Mouse (Mus musculus) liver, embryonic 12.5 days (tissue): ENCODE data around the gene Olfr558. TPM values are rescaled to one million over a fixed set of nuclear protein-coding genes. Genes with fewer than 3 reads are reported as not detected.
A peak's percentile ranks its signal among the peaks of the same experiment; 100 is the strongest.

ENCODE experiments used
- ATAC-seq: fragments of 200-750 bp; cut with Nextera tagmentation; 2 replicates; pipeline ENCODE4 v1.8.0; 2017; ENCODE audit warnings: moderate number of reproducible peaks, mild to moderate bottlenecking, moderate library complexity
- H3K27ac ChIP-seq: fragments of 300-500 bp; sonication (generic); 2 replicates; pipeline ENCODE4 v1.5.1; 2016; ENCODE audit warnings: mild to moderate bottlenecking
- H3K27me3 ChIP-seq: fragments of 300-500 bp; sonication (generic); replicated peaks from 2 replicates; pipeline ENCODE4 v1.6.1; 2016; ENCODE audit warnings: mild to moderate bottlenecking, moderate library complexity
- H3K36me3 ChIP-seq: fragments of 300-500 bp; sonication (generic); 2 replicates; pipeline ENCODE4 v1.6.1; 2016; ENCODE audit warnings: mild to moderate bottlenecking, moderate library complexity
- H3K4me1 ChIP-seq: fragments of 300-500 bp; sonication (generic); 2 replicates; pipeline ENCODE4 v1.6.1; 2016
- H3K4me2 ChIP-seq: fragments of 300-500 bp; sonication (generic); 2 replicates; pipeline ENCODE4 v1.6.1; 2016; ENCODE audit warnings: mild to moderate bottlenecking, moderate library complexity
- H3K4me3 ChIP-seq: fragments of 300-500 bp; sonication (generic); 2 replicates; pipeline ENCODE4 v1.5.1; 2016; ENCODE audit warnings: mild to moderate bottlenecking, moderate library complexity
- H3K9ac ChIP-seq: fragments of 300-500 bp; sonication (generic); 2 replicates; pipeline ENCODE4 v1.6.1; 2016; ENCODE audit warnings: mild to moderate bottlenecking, moderate library complexity
- H3K9me3 ChIP-seq: fragments of 300-500 bp; sonication (generic); replicated peaks from 2 replicates; pipeline ENCODE4 v1.6.1; 2016; ENCODE audit warnings: mild to moderate bottlenecking, moderate library complexity
- WGBS: fragments of 180-500 bp; shearing (Covaris S2); methylation state at CpG from one replicate; pipeline ENCODE4 v1.1.7; 2016; ENCODE audit not compliant: insufficient replicate concordance; 5-methylcytosine and 5-hydroxymethylcytosine counted together
- polyA plus RNA-seq: library from polyadenylated mRNA; unstranded; fragments of >200 nt; fragmentation: Nextera tagmentation; extraction: Ambion mirVana; gene quantifications from 2 replicates; pipeline ENCODE4 v1.2.1, GENCODE M21; 2016

Olfr558 gene
- polyA plus RNA-seq, result not detected in 2 replicates

DNA sequence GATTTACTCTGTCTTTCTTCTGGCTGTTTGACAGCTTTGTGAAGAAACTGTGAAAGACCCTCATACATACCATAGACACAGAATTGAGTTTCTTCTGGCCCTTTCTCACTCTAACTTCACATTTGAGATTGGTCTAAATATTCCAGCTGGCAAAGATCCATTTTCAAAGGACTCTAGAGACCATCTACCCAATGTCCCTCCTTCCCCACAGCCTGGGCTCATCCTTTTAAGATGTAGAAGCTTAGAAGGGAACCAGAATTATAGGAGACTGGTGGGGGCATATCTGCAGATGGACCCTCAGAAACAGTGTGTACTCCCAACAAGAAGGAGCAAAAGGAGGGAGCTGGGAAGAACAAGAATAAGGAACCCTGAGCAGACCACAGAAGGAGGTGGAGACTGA lies at the start of gene Olfr558:
Olfr558 (plus strand) TSS at position 301 of the 400 bp plus-strand sequence.
- Histone ChIP-seq H3K27me3 (no peaks in the 10 kb centered on the region), H3K4me3 (no peak within 1 kb of the TSS), H3K9me3 (no peaks in the 10 kb centered on the region), H3K36me3 (no peaks in the 10 kb centered on the region), H3K27ac (no peak within 1 kb of the TSS), H3K4me1 (no peaks in the 10 kb centered on the region), H3K9ac (no peak within 1 kb of the TSS), H3K4me2 (no peak within 1 kb of the TSS)
- no peak for ATAC-seq

DNA sequence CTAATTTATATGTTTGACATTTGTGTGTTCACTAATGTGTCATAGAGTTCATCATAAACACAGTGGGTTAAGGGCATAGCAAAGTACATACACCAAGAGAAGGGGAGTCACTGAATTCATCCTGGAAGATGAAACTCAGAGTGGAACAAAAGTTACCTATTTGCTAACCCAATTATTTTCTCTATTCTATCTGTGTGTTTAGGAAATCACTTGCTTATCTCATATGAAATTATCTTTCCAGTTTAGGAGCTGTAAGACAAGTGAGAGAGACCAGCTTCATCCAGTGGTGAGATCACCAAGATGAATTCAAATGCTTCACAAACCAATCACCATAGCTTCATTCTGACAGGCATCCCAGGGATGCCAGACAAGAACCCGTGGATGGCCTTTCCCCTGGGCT lies 43.5 kb upstream of the Olfr558 start, which contains the start of gene Olfr555:
Olfr555 (plus strand) TSS at position 301 of the 400 bp plus-strand sequence.
- no peaks in the 10 kb centered on the region for H3K36me3 ChIP-seq
- no peak for ATAC-seq
- no peaks in the 10 kb centered on the region for H3K9me3 ChIP-seq
- 63% methylated on average over 1 of the region's 1 CpGs for WGBS
- H3K27me3 ChIP-seq, result no peaks in the 10 kb centered on the region
- no peaks in the 10 kb centered on the region for H3K4me1 ChIP-seq
- H3K4me3 ChIP-seq, result no peak within 1 kb of the TSS
- H3K9ac ChIP-seq, result no peak within 1 kb of the TSS
- no peak within 1 kb of the TSS for H3K4me2 ChIP-seq
- no peak within 1 kb of the TSS for H3K27ac ChIP-seq

DNA sequence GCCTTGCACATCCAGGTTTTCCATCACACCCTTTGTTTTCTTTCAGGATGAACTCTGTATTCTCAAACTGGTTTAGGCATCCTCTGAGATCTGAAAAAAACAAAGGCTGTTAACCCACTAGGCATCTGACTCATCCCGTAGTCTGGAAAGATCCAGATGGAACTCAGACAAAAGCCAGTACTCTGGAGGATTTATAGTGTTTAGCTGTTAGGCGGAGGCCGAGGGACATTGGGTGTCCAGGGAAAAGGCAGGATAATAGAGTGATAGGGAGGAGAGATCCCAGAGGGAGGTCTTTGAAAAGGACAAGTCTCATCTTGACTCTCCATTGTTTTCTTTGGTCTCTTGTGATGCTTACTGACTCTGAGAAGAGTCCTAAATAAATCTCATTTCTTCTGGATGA lies 37.4 kb upstream of the Olfr558 start, which contains the start of gene Olfr556:
Olfr556 (plus strand) TSS at position 301 of the 400 bp plus-strand sequence.
- no peak within 1 kb of the TSS for H3K4me2 ChIP-seq
- H3K27ac ChIP-seq, result no peak within 1 kb of the TSS
- no peak within 1 kb of the TSS for H3K9ac ChIP-seq
- no peaks in the 10 kb centered on the region for H3K36me3 ChIP-seq
- ATAC-seq, result no peak
- 63% methylated on average over 3 of the region's 3 CpGs for WGBS
- no peak within 1 kb of the TSS for H3K4me3 ChIP-seq
- no peaks in the 10 kb centered on the region for H3K9me3 ChIP-seq
- H3K27me3 ChIP-seq, result no peaks in the 10 kb centered on the region
- no peaks in the 10 kb centered on the region for H3K4me1 ChIP-seq

DNA sequence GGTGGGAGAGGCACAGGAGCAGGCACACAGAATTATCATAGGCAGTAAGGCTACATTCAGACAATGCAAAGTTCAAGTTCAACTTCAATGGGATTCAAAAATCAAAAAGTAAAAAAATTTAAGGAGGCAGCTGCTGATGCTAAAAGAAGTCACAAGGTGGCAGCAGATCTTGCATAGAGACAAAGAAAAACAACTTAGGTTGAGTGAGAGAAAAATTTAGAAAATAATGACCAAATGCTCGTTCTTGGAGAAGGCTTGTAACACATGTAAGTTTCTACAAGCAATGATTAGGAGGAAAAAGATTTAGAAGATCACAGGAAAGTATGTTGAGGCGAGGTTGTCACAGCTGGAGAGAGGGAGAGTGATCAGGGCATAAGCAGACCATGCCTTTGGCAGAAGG lies 36.6 kb upstream of the Olfr558 start:
- Histone ChIP-seq H3K9ac (no peak overlapping the region), H3K4me2 (no peak overlapping the region), H3K27ac (no peak overlapping the region), H3K4me1 (no peaks in the 10 kb centered on the region), H3K36me3 (no peaks in the 10 kb centered on the region), H3K27me3 (no peaks in the 10 kb centered on the region), H3K9me3 (no peaks in the 10 kb centered on the region), H3K4me3 (no peak overlapping the region)
- 23% methylated on average over 2 of the region's 2 CpGs for WGBS
- no peak for ATAC-seq

DNA sequence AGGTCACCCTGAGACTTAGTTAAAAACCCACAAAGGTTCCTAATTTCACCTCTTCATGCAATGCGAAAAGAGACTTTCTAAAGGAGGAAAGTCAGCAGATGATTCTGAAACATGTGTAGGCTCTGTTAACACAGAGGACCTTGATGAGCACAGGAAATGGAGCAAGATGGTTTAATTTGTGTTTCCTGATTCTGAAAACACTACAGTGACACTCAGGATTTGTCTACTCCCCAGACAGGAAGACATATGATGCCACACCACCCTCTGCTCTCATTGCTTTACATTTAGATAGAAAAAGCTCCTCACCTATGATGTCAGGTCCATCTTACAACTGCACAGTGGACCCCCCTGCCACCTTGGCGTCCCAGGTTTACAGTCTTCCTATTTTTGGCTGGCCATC lies 25.8 kb upstream of the Olfr558 start:
- H3K27ac ChIP-seq, result no peak overlapping the region
- no peak overlapping the region for H3K4me2 ChIP-seq
- no peaks in the 10 kb centered on the region for H3K9me3 ChIP-seq
- 72% methylated on average over 2 of the region's 2 CpGs for WGBS
- ATAC-seq, result no peak
- H3K4me1 ChIP-seq, result no peaks in the 10 kb centered on the region
- H3K27me3 ChIP-seq, result no peaks in the 10 kb centered on the region
- no peaks in the 10 kb centered on the region for H3K36me3 ChIP-seq
- no peak overlapping the region for H3K4me3 ChIP-seq
- H3K9ac ChIP-seq, result no peak overlapping the region

DNA sequence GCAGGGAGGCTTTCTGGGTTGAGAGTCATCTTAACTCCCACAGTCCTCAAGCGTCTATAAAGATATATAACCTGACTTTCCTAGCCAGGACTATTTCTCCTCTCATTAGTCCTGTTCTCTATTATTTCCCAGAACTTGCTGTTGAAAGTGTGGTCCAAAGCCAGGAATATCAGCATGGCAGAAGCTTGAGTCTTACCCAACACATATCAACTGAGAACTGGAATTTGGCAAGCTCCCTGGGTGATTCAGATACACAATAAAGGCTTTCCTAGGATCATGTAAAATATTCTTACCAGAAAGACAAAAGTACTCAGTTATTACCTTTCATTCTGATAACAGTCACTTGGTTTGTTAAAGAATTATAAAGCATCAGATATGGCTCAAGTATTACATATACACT lies 20.1 kb upstream of the Olfr558 start:
- Histone ChIP-seq H3K4me3 (no peak overlapping the region), H3K4me2 (no peak overlapping the region), H3K27ac (no peak overlapping the region), H3K27me3 (no peaks in the 10 kb centered on the region), H3K36me3 (no peaks in the 10 kb centered on the region), H3K4me1 (no peaks in the 10 kb centered on the region), H3K9me3 (no peaks in the 10 kb centered on the region), H3K9ac (no peak overlapping the region)
- no peak for ATAC-seq
- 68% methylated on average over 1 of the region's 1 CpGs for WGBS

DNA sequence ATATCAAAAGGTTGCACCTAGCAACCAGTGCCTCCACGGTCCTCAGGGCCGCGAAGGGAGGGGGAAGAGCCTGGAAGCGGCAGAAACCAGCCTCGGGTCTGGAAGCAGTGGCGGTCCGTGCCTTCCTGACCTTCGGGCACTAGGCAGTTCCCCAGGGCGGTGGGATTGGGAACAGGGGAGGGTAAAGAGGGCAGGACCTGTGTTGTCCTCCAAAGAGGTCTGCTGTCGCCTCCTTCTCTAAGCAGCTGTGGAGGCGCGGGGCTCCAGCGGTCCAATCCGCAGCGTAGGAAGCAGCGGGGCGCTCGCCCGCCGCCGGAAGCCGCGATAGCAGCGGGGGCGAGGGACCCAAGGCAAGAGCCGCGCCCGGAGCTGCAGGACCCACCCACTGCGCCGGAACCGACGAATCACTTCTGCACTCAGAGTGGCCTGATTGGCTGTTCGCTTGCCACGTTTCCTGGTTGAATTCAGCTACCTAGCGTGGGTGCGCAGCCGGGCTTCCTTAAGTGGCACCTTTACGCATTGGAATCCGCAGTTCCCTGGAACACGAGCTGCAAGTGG lies 15.0 kb upstream of the Olfr558 start, which contains the start of gene Trim68:
Trim68 (minus strand) TSS at position 384 of the 558 bp plus-strand sequence.
- Histone ChIP-seq H3K9ac (peak within 1 kb of the TSS; percentile 48), H3K4me1 (0 out of 2 replicates have a peak, but pooled peaks cover 5% of the 10 kb centered on the region), H3K36me3 (no peaks in the 10 kb centered on the region), H3K27me3 (no peaks in the 10 kb centered on the region), H3K27ac (no peak within 1 kb of the TSS), H3K9me3 (no peaks in the 10 kb centered on the region), H3K4me2 (peak within 1 kb of the TSS; percentile 74), H3K4me3 (peak within 1 kb of the TSS; percentile 57)
- WGBS, result under 1% methylated on average over 40 of the region's 40 CpGs
- peak; percentile 98 for ATAC-seq

DNA sequence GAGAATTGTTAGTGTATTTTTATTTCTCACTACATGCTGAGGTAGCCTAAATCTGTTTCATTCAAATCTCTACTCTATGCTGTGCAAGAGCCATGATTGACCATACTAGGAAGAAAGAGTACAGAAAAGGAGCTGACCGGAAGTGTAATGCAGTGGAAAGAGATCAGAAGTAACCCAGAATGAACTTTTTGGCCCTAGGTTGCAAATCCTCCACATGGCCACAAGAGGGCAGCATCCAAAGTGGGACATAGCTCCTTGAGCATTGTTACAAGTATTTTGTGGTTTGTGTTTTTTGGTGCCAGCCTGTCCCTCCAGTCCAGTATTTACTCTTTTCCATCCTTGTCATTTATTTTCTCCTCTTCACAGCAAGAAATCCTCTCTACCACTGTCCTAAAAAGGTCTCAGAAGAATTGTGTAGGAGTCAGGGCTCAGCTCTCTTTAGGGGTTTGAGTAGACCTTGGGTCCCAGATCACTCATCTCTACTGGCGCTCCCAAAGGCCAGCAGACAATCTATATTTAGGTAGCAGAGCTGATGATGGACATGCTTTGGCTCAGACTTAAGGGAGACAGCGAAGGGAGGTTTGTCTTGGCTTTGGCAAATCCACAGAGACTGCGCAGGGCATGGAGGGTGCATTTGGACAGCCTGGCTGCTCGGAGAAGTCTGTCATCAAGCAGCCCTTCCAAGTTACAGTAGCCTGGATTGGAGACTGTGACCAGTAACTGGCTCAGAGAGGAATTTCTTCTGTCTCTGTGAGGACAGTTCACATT lies 6.5 kb upstream of the Olfr558 start, which contains the start of gene Olfr557:
Olfr557 (plus strand) TSS at position 553 of the 768 bp plus-strand sequence.
- H3K4me3 ChIP-seq, result no peak within 1 kb of the TSS
- H3K36me3 ChIP-seq, result no peaks in the 10 kb centered on the region
- H3K9me3 ChIP-seq, result no peaks in the 10 kb centered on the region
- 67% methylated on average over 5 of the region's 5 CpGs for WGBS
- H3K27ac ChIP-seq, result no peak within 1 kb of the TSS
- H3K4me1 ChIP-seq, result no peaks in the 10 kb centered on the region
- H3K4me2 ChIP-seq, result no peak within 1 kb of the TSS
- ATAC-seq, result no peak
- H3K9ac ChIP-seq, result no peak within 1 kb of the TSS
- no peaks in the 10 kb centered on the region for H3K27me3 ChIP-seq

DNA sequence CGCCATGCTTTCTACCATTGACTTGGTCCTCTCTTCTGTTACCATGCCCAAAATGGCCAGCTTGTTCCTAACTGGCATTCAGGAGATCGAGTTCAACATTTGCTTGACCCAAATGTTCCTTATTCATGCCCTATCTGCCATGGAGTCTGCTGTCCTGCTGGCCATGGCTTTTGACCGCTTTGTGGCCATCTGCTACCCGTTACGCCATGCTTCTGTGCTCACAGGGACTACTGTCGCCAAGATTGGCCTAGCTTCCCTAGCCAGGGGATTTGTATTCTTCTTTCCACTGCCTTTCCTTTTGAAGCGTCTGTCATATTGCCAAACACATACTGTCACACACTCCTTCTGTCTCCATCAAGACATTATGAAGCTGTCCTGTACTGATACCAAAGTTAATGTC lies 3.6 kb upstream of the Olfr558 start:
- H3K27ac ChIP-seq, result no peak overlapping the region
- no peaks in the 10 kb centered on the region for H3K36me3 ChIP-seq
- H3K4me2 ChIP-seq, result no peak overlapping the region
- 70% methylated on average over 7 of the region's 7 CpGs for WGBS
- H3K27me3 ChIP-seq, result no peaks in the 10 kb centered on the region
- no peak overlapping the region for H3K4me3 ChIP-seq
- no peak for ATAC-seq
- no peaks in the 10 kb centered on the region for H3K4me1 ChIP-seq
- no peak overlapping the region for H3K9ac ChIP-seq
- no peaks in the 10 kb centered on the region for H3K9me3 ChIP-seq

DNA sequence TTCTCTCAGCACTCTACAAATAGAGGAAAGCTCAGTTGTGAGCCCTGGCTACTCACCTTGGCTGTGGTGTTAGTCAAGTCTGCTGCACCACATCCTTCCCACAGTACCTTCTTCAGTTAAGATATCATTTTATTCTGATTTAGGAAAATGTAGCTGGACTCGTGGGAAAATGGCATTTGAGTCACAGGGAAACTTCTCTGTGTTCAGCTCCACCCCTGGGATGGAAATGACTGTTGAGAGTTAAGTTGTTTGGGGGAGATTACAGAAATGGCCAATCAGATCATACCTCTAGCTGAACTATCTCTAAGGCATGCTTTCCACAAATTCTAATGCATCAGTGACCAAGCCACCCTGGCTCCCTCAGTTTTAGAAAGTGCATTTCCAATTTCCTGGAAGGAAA lies 17.0 kb downstream of the Olfr558 start, which contains the start of gene Olfr33:
Olfr33 (minus strand) TSS at position 101 of the 400 bp plus-strand sequence.
- ATAC-seq, result no peak
- no peak within 1 kb of the TSS for H3K27ac ChIP-seq
- H3K9ac ChIP-seq, result no peak within 1 kb of the TSS
- WGBS, result 30% methylated on average over 1 of the region's 1 CpGs
- no peaks in the 10 kb centered on the region for H3K27me3 ChIP-seq
- H3K9me3 ChIP-seq, result no peaks in the 10 kb centered on the region
- H3K4me1 ChIP-seq, result no peaks in the 10 kb centered on the region
- H3K4me2 ChIP-seq, result no peak within 1 kb of the TSS
- no peak within 1 kb of the TSS for H3K4me3 ChIP-seq
- no peaks in the 10 kb centered on the region for H3K36me3 ChIP-seq

DNA sequence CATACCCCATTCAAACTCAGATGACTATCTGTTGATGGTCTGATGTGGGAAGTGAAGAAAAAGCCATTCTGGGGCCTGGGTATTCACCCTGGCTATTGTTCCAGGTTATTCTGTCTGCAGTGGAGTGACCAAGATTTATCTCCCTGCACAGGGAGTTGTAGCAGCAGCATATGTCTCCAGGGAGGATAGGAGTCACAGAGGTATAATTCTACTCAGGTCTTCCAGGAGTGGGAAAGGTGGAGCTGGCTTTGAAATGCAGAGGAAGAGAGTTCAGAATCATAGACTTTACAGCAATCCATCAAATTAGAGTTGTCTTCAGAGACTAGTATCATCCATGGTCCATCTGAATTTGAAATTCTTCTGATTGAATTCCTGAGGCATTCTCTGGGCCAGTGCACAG lies 25.4 kb downstream of the Olfr558 start, which contains the start of gene Olfr559:
Olfr559 (minus strand) TSS at position 101 of the 400 bp plus-strand sequence.
- no peaks in the 10 kb centered on the region for H3K36me3 ChIP-seq
- no peak within 1 kb of the TSS for H3K4me2 ChIP-seq
- no peaks in the 10 kb centered on the region for H3K4me1 ChIP-seq
- ATAC-seq, result no peak
- H3K4me3 ChIP-seq, result no peak within 1 kb of the TSS
- H3K27me3 ChIP-seq, result no peaks in the 10 kb centered on the region
- H3K27ac ChIP-seq, result no peak within 1 kb of the TSS
- no peak within 1 kb of the TSS for H3K9ac ChIP-seq
- no peaks in the 10 kb centered on the region for H3K9me3 ChIP-seq

DNA sequence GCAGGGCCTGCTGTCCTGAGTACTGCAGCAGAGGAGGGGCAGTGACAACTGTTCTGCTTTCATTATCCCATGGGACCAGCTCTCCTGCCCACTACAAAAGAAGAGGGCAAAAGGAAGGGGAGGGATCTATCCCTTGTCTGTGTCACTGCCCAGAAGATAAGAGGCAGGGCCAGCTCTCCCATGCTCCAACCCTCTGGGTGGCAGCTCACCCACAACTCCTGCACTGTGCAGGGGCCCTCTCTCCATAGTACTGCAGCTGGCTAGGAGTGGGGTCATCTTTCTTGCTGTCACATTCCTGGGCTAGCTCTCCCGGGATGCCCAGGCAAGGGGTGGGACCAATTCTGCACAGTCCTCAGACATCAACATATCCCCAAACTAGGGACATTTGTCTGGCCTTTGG lies 31.8 kb downstream of the Olfr558 start:
- no peak for ATAC-seq
- H3K9ac ChIP-seq, result no peak overlapping the region
- H3K36me3 ChIP-seq, result no peaks in the 10 kb centered on the region
- H3K4me2 ChIP-seq, result no peak overlapping the region
- H3K9me3 ChIP-seq, result no peaks in the 10 kb centered on the region
- 60% methylated on average over 1 of the region's 1 CpGs for WGBS
- H3K4me3 ChIP-seq, result no peak overlapping the region
- no peak overlapping the region for H3K27ac ChIP-seq
- H3K4me1 ChIP-seq, result no peaks in the 10 kb centered on the region
- no peaks in the 10 kb centered on the region for H3K27me3 ChIP-seq
